Mouse (Mus musculus) kidney, adult 18-20 months (tissue): ENCODE results near the gene Gm20388.
A peak's percentile ranks its signal among the peaks of the same experiment; 100 is the strongest.

Source experiments
- DNase-seq: peaks from one replicate; pipeline ENCODE4 v3.0.0; 2021

The Gm20388 gene

DNA sequence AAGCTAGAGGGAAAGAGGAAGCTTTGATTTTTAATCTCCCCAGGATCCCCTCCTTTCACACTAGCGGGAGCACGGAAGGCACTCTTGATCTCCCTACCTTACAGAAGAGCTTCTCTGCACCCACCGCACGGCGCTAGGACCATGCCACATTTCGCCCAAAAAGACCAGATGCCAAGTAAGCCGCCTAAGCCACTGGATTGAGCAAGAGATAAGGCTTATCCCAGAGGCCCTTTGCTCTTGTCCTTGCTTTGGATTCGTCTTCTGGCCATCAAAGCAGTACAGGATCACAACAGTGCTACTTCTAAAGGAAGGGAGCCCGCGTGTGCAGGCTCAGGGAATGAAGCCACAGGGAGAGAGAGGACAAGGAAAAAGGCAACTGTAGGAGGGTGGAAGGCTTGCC is 184.2 kb downstream of the Gm20388 start:
- no peak for DNase-seq

DNA sequence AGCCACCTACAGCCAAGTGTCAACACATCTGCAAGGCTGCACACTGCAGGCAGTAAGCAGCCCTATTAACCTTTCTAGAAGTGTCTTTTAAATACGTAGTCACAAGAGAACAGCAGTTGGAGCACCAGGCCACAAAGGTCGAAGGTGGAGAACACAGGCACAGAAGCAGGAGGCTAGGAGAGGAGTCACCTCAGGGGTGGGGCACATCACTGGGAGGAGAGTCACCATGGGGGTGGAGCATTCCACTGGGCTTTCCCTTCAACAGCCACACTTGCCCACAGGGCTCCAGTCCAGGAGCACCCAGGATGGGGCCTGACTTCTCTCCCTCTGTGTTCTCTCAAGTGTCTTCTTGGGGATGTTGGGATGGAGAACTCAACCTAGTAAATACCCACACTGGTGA is 185.8 kb downstream of the Gm20388 start:
- no peak for DNase-seq

DNA sequence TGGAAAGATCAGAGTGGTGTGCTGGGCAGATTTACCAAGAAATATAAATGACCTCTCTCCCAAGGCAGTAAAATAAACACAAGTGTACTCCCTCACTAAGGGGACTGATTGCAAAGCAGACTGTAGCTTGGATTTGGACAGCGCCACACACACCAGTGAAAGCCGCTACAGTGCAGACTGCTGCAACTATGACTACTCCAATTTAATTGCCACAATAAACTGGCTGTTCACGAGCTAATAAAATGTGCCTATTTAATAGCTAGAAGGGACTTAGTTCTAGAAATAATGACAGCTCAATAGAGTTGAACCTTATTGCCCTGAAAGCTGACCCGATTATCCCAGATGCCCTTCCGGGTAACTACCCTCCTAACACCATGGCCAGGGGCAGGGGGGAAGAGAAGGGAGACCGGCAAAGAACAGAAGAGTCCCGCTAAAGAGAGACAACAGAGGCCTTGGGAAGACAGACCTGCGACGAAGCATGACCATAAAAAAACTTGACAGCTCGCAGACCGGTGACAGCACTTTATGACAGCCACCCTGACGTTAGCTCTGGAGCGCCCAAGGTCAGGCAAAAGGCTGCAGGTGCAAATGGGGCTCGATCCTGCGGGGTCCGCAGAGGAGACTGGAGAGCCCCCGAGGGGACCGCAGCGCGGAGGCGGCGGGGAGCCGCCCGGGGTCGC is 189.9 kb downstream of the Gm20388 start:
- no peak for DNase-seq

DNA sequence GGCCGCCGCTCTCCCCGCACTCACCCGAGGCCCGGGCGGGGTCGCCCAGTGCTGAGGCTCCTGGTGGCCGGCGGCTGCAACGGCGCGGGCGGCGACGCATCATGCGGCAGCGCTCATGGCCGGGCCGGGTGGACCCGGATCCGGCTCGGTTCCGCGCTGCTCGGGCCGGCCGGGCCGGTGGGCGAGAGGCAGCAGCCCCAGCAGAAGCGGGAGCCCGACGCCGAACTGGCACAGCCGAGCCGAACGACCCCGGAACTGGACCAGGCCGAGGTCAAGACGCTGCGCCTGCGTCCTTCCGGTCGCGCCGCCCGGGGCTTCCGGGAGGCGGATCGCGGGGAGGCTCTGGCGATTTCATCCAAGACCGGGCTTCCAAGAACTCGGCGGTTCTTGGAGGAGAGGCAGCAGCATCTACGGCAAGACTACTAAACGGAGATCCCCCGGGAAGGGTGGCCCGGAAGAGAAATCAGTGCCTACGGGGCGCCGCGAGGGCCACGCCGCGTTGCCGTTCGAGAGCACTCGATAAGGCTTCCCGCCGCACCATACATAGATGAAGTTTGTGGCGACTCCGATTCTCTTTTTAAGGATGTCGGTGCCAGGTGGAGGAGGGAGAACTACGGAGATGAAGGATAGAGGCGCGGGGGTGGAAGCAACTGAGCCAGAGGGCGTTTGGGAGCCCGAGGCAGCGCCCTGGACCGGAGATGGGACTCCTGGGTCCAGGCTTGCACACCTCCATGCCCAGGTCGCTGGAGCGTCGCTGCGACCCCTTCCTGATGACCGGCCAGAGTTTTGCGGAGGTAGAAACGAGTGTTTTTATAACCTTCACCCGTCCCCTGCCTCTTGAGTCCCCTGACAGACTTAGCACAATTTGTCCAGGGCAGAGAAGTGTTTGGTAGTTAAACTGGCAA is 190.7 kb downstream of the Gm20388 start, which contains the start of gene Zdhhc7:
TSS of gene Zdhhc7 (minus strand) at position 415 of the 905 bp plus-strand sequence.
- DNase-seq, result peak; percentile 90

DNA sequence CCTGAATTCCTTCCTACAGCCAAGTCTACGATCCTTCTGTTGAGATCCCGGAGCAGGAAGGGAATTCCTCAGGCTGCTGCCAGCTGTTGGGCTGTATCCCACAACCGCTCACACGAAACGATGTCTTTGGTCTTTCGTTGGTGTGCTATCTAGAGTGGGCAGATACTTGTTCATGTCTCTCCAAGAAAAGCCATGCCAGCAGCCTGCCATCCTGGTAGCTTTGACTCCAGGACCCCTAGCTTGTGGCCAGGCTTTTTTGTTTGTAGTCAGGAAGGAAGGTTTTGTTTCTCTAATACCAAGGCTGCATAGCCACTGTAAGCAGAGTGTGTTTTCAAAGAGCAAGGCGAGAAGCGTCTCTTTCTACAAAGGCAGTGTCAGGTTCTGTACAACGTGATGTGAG is 193.3 kb downstream of the Gm20388 start:
- no peak for DNase-seq

DNA sequence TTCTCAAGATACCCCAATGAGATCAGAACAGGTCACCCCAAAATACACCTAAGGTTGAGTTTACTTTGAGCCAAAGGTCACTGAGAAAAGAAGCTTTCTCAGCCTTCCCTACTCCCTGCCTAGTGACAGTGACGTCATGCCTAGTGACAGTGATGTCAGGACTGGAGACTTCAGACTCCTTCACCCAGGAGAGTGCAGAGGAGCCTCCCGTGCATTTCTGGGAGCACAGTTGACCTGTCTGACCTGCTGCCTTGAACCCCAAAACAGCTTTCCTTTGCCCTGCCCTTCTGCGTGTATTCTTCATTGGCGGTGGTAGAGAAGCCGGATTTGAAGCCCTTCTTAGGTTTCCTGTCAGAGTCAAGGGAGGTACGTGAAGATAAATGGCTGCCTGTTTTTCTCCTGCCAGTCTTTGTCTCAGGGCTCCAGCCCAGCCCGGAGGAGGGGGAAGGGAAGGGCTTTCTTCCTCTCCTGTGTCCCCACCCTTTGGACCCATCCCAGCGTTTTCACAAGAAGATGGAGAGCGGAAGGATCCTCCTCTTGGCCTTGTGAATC is 194.2 kb downstream of the Gm20388 start:
- peak; percentile 66 for DNase-seq

DNA sequence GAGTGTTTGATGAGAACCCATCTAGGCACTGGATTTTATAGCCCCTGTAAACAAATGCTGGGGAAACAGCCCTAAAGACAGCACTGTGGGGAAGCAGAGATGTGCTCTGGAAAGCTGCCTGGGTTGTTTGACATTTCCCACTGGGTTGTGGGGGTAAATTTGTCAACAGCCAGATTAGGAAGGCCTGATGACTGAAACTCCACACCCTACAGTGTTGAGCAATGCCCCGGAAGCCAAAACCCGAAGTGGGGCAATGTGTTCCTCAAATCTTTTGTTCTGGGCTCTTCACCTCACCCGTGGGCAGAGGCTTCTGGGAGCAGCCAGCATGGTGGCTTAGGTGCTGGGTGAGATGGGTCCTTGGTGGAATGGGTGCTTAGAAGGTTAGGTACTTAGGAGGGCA is 198.5 kb downstream of the Gm20388 start:
- no peak for DNase-seq

DNA sequence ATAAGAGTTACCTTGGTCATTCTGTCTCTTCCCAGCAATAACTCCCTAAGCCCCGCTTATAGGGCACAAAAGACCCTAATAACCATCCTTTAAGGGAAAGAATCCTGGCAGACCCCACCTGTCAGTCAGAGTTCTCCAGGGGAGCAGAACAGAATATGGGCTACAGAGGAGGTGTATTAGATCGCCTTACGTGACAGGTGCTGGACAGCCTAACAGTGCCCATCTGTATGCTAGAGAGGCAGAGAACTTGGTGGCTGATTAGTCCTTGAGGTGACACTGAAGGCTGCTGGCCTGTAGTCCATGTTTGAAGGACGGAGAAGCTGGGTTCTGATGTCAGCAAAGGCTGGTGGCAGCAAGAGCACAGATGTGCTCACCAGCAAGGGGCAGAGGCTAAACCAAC is 200.3 kb downstream of the Gm20388 start:
- no peak for DNase-seq

DNA sequence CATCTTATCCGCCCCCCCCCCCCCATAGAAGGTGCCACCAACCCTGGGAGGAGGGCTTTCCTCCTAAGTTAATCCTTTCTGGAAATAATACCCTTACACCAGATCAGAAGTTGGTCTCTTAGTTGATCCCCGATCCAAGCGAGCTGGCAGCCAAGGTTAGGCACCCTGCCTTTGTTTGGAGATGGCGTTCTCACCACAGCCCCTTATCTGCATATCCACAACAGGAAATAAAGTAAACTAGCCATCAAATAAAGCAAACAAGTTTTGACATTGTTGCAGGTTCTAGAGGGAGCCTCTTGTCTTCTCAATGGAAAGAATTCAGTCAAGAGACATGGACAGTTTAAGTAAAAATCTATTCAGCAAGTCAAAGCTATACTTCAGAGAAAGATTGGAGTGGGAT is 200.7 kb downstream of the Gm20388 start:
- DNase-seq, result no peak

DNA sequence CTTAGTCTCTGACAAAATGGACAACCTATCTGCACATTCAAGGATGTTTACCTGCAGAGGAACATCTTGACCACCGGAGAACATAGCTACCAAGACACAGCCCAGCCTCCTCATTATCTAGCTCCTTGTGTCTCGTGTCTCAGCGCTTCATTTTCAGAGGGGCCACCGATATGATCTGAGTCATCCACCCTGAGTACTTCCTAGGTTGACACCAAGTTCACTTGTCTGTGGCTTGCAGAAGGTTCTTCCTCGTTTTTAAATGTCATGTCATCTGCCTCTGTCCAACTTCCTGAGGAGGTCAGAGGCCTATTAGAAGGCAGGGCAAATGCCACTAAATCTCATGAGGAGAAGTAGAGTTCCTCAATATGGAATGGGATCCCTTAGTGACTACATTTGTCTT is 201.9 kb downstream of the Gm20388 start:
- DNase-seq, result no peak

DNA sequence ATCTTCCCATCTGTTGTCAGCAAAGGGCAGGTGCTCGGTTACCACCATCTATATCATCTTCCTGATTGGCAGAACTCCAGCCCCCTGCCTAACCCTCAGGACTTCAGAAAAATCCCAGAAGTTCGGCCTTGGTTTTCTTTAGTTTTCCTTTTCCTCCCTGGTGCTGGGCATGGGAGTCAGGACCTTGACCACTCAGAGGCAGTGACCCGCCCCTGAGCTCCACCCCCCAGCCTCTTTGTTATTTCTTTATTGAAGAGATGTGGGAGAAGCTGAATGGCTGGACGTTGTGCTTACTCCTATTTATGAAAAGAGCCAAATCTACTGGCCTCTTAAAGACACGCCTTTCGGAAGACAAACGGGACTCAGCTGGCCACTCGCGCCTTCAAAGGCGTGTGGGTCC is 202.7 kb downstream of the Gm20388 start:
- DNase-seq, result no peak

DNA sequence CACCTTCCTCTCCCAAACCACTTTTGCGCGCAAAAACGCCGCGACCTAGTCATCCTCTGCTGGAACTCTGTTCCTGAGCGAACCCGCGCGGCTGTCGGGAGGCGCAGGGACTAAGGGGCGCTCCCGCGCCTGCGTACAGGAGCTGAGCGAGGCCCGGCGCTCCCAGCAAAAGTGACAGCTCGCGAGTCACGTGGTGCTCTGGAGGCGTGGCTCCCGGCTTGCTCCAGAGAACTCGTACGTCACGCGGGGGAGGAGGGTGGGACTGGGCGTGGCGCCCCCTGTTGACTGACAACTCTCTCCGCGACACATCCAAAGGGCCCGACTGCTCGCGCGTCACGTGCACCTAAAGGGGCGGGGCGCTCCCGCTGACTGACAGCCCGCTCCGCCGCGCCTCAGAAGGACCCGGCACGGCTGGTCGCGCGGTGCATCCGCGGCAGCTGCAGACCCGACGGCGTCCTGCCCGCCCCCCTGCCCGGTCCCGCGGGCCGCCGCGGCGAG is 203.2 kb downstream of the Gm20388 start, which contains the start of gene 6430548M08Rik:
TSS of gene 6430548M08Rik (plus strand) at position 395 of the 498 bp plus-strand sequence.
- peak; percentile 100 for DNase-seq

DNA sequence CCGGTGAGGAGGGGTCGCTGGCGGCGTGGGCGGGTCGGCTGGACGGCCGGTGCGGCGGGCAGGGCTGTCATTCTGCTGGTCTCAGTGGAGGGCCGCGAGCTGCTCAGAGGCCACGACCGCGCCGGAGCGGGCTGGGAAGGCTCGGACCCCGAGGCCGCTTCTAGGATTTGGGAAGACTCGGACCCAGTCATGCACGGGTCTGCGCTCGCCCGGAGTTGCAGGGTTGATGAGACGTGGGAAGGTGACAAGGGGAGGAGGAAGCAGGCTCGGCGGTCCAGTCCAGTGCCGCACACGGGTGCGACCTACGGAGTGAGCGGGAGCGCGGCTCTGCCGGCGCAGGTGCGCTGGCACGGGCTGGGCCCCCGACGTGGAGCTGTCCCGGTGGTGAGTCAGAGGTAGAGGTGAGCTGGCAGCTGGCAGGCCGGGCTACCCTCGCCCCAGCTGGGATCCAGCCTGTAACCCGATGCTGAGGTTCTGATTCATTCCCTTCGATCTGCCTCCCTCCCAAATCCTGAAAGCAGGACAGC is 203.7 kb downstream of the Gm20388 start:
- DNase-seq, result peak; percentile 37

DNA sequence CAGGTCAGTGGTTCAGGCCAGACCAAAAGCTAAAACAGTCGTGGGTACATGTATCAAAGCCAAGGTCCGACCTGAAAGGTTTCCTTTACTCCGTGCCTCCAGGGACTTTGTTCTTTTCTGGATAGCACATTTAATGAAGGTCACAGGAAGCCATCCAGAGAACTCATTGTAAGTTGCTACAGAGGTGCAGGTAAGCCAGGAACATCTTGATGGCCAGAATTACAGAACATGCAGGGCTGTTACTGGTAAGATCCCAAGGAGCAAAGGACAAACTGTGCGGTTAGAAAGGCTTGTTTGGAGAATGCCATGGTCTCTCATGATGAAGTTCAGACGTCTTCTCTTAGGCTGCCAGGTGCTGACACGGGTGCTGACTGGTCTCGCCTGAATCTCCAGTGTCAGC is 206.0 kb downstream of the Gm20388 start:
- DNase-seq, result no peak

DNA sequence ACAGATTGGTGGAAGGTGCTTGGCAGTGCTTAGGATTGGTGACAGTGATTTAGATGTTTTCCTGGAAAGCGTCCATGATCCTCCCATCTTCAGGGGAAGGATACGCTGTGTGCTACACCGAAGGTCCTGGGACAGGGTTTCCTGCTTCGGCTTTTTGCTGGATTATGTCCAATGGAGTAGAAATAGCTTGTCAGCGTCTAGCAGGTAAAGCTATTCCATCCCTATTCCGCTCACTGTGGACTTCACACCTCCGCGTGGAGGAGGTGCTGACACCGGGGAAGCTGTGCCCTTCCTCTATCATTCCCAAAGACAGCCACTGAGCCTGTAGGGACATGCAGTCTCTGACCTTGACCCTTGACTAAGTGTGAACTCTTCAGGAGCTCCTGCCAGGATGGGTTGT is 207.5 kb downstream of the Gm20388 start:
- peak; percentile 45 for DNase-seq

DNA sequence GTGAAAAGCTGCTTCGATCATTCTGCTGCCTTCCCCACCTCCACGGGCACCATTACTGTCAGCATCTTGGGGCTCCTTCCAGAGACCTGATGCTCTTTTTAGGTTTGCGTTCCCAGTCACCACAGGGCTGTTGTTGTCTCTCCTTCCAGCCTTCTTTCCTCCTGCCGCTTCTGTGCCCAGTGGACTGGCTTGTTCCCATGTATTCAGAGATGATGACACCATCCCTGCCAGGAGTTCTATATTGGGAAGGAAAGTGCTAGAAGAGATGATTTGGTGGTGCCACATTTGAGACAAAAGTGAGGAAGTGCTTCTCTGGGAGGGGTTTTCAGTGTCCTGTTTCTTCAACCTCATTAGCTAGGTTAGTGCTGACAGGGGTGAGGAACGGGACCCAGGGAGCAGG is 208.2 kb downstream of the Gm20388 start:
- no peak for DNase-seq

DNA sequence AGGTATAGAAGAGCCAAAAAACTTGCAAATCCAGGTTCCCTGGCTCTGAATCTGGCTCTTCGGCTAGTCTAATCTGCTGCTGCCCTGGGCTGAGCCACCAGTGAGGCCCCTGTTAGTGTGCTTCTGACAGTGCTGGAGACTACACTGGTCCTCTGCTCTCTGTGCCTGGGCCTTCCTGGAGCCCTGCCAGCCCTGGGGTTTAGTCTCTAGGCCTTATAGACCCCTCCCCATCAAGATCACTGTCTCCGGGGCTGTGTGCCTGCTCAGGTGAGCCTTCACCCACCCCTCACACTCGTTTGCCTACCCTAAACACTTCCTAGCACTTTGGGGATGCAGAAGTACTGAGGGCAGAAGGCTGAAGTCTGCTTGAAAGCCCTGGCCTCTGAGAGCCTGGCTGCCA is 208.8 kb downstream of the Gm20388 start:
- DNase-seq, result no peak

DNA sequence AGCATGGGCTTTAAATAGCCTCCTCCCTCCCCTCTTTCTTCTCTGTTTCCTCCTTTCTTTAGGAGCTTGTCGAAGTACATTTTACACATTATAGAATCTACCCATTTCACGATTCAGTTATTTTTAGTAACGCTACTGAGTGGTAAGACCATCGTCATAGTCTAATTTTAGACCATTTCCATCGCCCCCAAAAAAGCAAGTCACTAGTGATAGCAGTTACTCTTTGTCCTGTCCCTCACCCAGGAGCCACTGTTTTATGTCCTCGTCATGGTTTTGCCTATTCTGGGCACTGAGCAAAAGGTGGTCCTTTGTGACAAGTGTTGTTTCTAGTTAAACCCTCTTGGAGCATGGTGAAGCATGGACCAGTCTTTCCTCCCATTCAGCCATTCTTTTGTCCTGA is 209.3 kb downstream of the Gm20388 start:
- DNase-seq, result no peak

DNA sequence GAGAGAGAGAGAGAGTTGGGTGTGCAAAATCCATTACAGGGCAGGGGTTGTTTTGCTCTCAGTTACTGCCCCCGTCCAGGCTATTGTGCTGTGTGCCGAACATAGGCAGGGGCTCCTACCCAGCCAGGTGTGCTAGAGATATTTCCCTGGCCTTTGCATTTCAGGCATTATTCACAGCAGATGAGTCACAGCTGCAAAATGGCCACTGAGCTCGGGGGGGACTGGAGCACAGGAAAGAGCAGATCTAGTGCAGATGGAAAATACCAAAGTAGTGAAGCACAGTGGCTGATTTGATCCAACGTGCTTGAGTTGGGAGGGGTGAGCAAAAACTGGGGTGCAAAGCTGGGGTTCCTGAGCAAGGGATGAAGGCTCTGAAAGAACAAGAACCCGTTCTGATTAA is 210.3 kb downstream of the Gm20388 start:
- DNase-seq, result no peak

DNA sequence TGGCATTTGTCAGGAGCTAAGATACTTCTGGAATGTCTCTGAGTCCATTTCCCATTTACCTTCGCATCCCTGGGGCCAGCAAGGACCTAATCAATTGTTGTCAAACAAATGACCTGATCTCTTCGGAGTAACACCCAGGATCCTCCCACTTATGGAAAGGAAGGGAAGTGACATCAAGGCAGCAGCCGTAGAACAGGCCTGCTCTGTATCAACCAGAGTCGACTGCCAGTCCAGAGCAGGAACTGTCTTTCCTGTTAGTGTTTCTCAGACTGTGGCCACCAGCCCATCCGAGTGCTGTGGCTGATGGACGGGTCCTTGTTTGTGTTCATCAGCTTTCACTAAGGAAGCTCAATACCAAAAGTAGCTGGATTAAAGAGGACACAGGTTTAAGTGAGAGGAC is 213.6 kb downstream of the Gm20388 start:
- DNase-seq, result no peak

DNA sequence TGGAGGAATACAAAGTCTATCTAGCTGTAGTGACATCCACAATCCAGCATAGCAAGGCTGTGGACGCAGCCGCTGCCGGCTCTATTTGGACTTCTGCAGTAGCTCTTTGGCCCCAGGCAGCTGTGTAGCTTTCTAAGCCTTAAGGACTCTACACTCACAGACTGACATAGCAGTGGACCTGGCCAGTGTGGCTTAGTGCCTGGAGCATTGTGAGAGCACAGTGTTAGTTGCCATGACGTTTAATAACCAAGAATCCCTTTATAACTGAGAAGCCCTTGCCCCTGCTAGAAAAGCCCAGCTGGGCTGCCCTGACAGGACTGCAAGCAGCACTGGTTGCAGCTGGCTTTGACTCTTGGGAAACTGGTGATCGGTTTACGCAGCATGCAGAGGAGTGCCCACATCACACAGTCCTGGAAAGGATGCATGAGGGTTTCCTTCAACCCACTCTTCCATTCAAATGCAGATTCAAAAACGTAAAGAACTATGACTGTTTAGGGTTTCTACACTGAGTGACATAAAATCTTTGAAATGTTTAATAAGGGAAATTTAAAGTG is 214.3 kb downstream of the Gm20388 start:
- no peak for DNase-seq

DNA sequence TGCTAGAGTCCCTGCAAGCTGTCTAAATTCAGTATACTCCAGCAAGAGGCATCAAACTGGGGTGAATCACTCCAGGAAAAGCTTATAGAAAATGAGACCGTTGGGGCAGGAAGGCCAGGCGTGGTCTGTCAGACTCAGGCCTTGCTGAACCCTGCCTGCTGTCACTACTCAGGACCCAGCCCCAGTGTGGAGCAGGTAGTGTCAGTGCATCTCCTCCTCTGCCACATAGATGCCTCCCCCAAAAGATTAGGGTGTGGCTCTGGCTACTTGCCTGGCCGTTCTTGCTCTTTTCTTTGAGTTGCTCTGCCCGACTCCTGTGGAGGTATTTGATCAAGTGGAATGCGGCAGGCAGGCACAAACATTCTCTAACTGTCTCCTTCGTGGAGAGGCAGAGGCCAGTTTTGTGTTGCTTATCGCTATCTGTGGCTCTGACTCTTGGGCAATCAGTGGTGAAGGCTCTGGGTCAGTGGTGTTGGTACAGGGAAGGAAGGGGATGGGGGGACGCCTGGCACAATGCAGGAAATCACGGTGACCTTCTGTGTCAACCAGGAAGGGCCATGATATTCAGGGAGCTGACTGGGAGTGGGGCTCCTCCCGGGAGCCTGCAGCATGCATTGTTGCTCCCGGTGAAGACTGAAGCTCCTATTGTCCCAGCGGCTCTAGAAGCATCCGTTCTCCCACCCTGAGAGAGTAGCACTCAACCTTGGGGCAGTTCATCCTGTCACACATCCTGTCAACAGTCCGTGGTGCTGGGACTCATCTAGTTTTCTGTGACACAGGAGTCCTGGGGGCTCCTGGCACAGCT is 215.9 kb downstream of the Gm20388 start:
- DNase-seq, result no peak
